Mouse (Mus musculus) intestine, embryonic 15.5 days (tissue): Measurements from ENCODE around the gene Rbm24. TPM values are rescaled to one million over a fixed set of nuclear protein-coding genes. Genes with fewer than 3 reads are reported as not detected.

Experiments
- ATAC-seq: fragments of 200-750 bp; cut with Nextera tagmentation; 2 replicates; pipeline ENCODE4 v1.8.0; 2017; ENCODE audit warnings: moderate TSS enrichment, moderate library complexity
- H3K27ac ChIP-seq: fragments of 300-500 bp; sonication (generic); 2 replicates; pipeline ENCODE4 v1.5.1; 2015; ENCODE audit warnings: mild to moderate bottlenecking, inconsistent platforms
- H3K27me3 ChIP-seq: fragments of 300-500 bp; sonication (generic); replicated peaks from 2 replicates; pipeline ENCODE4 v1.6.1; 2015; ENCODE audit warnings: inconsistent platforms
- H3K36me3 ChIP-seq: fragments of 300-500 bp; sonication (generic); 2 replicates; pipeline ENCODE4 v1.6.1; 2015; ENCODE audit warnings: inconsistent platforms
- H3K4me1 ChIP-seq: fragments of 300-500 bp; sonication (generic); replicated peaks from 2 replicates; pipeline ENCODE4 v1.6.1; 2015; ENCODE audit warnings: inconsistent platforms
- H3K4me2 ChIP-seq: fragments of 300-500 bp; sonication (generic); replicated peaks from 2 replicates; pipeline ENCODE4 v1.6.1; 2015; ENCODE audit warnings: mild to moderate bottlenecking, inconsistent platforms
- H3K4me3 ChIP-seq: fragments of 300-500 bp; sonication (generic); replicated peaks from 2 replicates; pipeline ENCODE4 v1.5.1; 2015; ENCODE audit warnings: inconsistent platforms
- H3K9ac ChIP-seq: fragments of 300-500 bp; sonication (generic); 2 replicates; pipeline ENCODE4 v1.6.1; 2015; ENCODE audit warnings: inconsistent platforms
- H3K9me3 ChIP-seq: fragments of 300-500 bp; sonication (generic); 2 replicates; pipeline ENCODE4 v1.6.1; 2016; ENCODE audit warnings: inconsistent platforms
- WGBS: fragments of 180-500 bp; shearing (Covaris S2); methylation state at CpG from one replicate; pipeline ENCODE4 v1.1.7; 2015; 5-methylcytosine and 5-hydroxymethylcytosine counted together
- polyA plus RNA-seq: library from polyadenylated mRNA; unstranded; fragments of >200 nt; fragmentation: Nextera tagmentation; extraction: Ambion mirVana; gene quantifications from 2 replicates; pipeline ENCODE4 v1.2.1, GENCODE M21; 2015

The Rbm24 gene
- polyA plus RNA-seq, 1 experiment from 2014 or later = 2.0 TPM

DNA sequence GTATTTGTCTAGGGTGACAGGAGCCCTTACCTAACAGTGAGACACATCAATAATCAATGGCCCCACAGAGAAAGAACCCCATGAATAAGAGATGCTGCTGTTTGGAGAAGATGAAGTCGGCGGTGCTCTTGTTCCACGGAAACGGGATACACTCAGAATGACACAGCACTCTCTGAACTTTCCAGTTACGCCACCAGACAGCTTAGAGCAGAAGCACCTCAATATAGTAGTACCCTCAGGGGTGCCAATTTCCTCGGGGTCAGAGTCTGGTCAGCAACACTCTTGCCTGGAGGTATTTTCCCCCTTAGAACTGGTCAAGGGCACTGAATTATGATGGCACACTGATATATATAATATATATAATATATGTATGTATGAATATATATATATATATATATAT, 27.8 kb downstream of the Rbm24 start:
- Histone ChIP-seq H3K27ac (no peak overlapping the region), H3K4me3 (no peak overlapping the region), H3K9ac (no peak overlapping the region), H3K9me3 (no peaks in the 10 kb centered on the region), H3K27me3 (no peaks in the 10 kb centered on the region), H3K36me3 (no peaks in the 10 kb centered on the region), H3K4me1 (no peaks in the 10 kb centered on the region), H3K4me2 (no peak overlapping the region)
- 87% methylated on average over 6 of the region's 6 CpGs for WGBS
- no peak for ATAC-seq

DNA sequence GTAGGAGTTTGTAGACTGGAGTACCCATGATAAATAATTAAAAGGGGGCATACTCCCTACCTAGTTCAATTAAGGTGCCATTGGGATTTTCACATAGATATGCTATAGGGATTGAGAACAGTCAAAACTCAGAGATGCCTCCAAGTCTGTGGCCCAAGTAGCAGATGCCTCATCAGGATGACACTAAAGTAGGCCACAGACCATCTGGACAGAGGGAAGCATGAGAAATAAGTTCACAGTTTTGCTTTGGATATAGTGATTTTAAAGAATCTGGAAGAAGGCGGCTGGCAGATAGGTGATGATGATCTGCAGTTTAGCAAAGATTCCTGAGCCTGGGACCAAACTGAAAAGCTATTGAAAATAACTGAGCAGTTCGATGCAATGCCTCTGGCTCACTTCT, 30.0 kb downstream of the Rbm24 start:
- no peaks in the 10 kb centered on the region for H3K36me3 ChIP-seq
- no peaks in the 10 kb centered on the region for H3K27me3 ChIP-seq
- H3K4me3 ChIP-seq = no peak overlapping the region
- no peak overlapping the region for H3K9ac ChIP-seq
- no peaks in the 10 kb centered on the region for H3K9me3 ChIP-seq
- H3K27ac ChIP-seq = no peak overlapping the region
- H3K4me1 ChIP-seq = no peaks in the 10 kb centered on the region
- WGBS = 86% methylated on average over 2 of the region's 2 CpGs
- no peak for ATAC-seq
- H3K4me2 ChIP-seq = no peak overlapping the region

DNA sequence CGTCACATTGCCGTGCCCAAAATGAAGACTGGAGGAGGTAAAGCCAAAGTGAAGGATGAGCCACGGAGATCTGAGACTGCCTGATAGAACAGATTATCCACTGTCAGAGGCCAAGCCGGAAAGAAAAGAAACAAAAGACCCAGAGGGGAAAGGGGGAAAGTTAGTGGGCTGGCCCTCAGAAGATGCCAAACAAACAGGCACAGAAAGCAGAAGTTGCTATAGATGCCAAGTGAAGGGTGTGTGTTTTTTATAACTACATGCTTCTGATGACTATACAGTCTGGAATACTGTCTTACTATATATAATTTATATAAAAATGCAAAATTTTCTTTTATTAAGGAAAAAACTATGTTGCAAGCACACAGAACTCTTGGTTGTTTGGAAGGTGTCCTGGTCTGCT, 31.7 kb downstream of the Rbm24 start:
- Histone ChIP-seq H3K4me1 (no peaks in the 10 kb centered on the region), H3K27me3 (no peaks in the 10 kb centered on the region), H3K4me3 (no peak overlapping the region), H3K9me3 (no peaks in the 10 kb centered on the region), H3K27ac (no peak overlapping the region), H3K9ac (no peak overlapping the region), H3K36me3 (no peaks in the 10 kb centered on the region), H3K4me2 (no peak overlapping the region)
- no peak for ATAC-seq
- 77% methylated on average over 4 of the region's 4 CpGs for WGBS

DNA sequence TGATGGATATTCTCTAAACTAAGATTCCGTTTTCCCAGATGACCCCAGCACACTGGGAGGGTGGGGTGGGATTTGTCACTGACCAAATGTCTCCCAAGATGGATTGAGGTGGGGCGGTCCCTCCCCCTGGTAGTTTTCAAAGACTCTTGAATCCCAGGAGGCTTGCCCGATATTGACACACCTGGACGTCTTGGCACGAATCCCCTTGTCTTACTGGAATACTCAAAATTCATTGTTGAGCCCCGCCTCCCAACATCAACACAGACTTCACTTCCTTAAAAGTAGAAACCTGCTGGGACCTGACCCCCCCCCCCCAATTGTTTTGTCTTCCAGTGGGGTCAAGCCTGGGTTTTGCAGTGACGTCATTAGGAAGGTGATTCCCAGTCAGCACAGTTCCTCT, 32.4 kb downstream of the Rbm24 start:
- no peak for ATAC-seq
- Histone ChIP-seq H3K9me3 (no peaks in the 10 kb centered on the region), H3K27me3 (no peaks in the 10 kb centered on the region), H3K4me2 (no peak overlapping the region), H3K36me3 (no peaks in the 10 kb centered on the region), H3K9ac (no peak overlapping the region), H3K4me1 (no peaks in the 10 kb centered on the region), H3K4me3 (no peak overlapping the region), H3K27ac (no peak overlapping the region)
- WGBS = 81% methylated on average over 7 of the region's 7 CpGs

DNA sequence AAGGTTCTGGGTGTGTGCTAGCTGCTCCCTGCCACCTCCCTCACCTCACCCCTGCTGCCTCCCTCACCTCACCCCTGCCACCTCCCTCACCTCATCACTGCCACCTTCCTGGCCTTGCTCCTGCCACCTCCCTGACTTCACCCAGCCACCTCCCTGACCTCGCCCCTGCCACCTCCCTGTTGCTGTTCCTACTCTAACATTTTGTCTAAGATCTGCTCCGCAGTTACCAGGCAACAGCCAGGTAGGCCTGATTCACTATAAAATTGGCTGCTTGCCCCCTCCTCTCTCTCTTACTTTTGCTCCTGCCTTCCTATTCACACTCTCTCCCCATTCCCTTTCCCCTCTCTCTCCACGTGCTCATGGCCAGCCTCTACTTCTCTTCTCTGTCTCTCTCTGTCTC, 33.3 kb downstream of the Rbm24 start:
- H3K9me3 ChIP-seq = no peaks in the 10 kb centered on the region
- no peak overlapping the region for H3K4me3 ChIP-seq
- no peak overlapping the region for H3K9ac ChIP-seq
- no peak overlapping the region for H3K27ac ChIP-seq
- no peaks in the 10 kb centered on the region for H3K4me1 ChIP-seq
- no peaks in the 10 kb centered on the region for H3K36me3 ChIP-seq
- no peaks in the 10 kb centered on the region for H3K27me3 ChIP-seq
- H3K4me2 ChIP-seq = no peak overlapping the region
- no peak for ATAC-seq
- WGBS = 68% methylated on average over 3 of the region's 3 CpGs

DNA sequence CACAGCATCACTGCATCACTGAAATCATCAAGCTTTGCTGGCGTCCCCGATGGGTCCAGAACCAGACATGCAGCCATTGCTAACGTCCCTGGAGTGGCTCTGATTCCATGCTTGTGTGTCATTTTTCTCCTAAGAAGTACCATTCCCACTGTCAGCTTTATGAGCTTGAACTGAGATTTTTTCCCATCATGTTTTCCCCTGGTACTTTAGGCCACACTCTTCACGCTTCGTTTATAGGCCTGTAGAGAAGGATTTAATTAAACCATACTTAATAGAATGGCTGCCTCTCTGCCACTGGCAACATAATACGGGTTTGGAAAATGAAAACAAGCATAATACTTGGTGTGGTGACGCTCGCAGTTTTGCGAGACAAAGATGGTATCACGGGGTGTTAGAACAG, 41.3 kb downstream of the Rbm24 start:
- Histone ChIP-seq H3K27me3 (no peaks in the 10 kb centered on the region), H3K4me1 (no peaks in the 10 kb centered on the region), H3K9me3 (no peaks in the 10 kb centered on the region), H3K4me2 (no peak overlapping the region), H3K36me3 (no peaks in the 10 kb centered on the region), H3K9ac (no peak overlapping the region), H3K27ac (no peak overlapping the region), H3K4me3 (no peak overlapping the region)
- no peak for ATAC-seq
- WGBS = 90% methylated on average over 10 of the region's 10 CpGs

DNA sequence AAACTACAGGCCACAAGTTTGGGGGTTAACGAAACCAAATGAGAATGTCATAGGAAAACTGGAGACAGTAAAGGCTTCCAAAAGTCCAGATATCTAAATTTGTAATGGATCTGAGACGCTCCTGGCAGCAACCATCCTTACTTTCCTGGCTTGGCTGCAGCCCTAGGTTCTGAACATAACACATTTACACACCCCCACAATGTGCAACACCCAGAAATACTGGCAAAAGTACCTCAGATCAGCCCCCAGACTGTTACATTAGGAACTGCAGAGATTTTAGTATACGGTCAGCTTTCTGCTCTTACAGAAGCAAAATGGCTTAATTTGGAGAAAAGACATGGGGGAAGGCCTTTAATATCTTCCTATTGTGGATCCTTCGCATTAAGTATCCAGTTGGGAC, 44.0 kb downstream of the Rbm24 start:
- Histone ChIP-seq H3K27ac (no peak overlapping the region), H3K4me3 (no peak overlapping the region), H3K36me3 (no peaks in the 10 kb centered on the region), H3K9ac (no peak overlapping the region), H3K4me1 (no peaks in the 10 kb centered on the region), H3K9me3 (no peaks in the 10 kb centered on the region), H3K27me3 (no peaks in the 10 kb centered on the region), H3K4me2 (no peak overlapping the region)
- 94% methylated on average over 4 of the region's 4 CpGs for WGBS
- no peak for ATAC-seq

DNA sequence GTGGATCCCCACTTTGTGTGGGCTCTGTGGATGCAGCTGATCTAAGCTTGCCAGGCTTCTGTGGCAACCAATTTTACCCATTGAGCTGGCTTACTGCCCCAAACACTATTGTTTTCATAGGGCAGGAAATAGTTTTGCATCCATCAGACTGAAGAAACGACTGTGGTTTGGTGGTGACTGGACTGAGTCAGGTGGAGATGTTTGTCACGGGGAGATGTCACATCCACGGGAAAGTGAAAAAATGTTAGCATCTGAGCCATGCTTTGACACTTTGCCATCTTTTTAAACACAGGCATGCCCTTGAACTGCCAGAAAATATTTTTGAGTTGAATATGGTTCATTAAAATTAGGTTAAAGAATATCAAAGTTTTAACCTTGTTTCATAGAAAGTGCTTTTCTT, 45.5 kb downstream of the Rbm24 start:
- WGBS = 67% methylated on average over 3 of the region's 3 CpGs
- no peak overlapping the region for H3K9ac ChIP-seq
- no peak overlapping the region for H3K4me2 ChIP-seq
- no peaks in the 10 kb centered on the region for H3K27me3 ChIP-seq
- ATAC-seq = no peak
- H3K9me3 ChIP-seq = no peaks in the 10 kb centered on the region
- no peaks in the 10 kb centered on the region for H3K4me1 ChIP-seq
- H3K4me3 ChIP-seq = no peak overlapping the region
- no peaks in the 10 kb centered on the region for H3K36me3 ChIP-seq
- H3K27ac ChIP-seq = no peak overlapping the region

DNA sequence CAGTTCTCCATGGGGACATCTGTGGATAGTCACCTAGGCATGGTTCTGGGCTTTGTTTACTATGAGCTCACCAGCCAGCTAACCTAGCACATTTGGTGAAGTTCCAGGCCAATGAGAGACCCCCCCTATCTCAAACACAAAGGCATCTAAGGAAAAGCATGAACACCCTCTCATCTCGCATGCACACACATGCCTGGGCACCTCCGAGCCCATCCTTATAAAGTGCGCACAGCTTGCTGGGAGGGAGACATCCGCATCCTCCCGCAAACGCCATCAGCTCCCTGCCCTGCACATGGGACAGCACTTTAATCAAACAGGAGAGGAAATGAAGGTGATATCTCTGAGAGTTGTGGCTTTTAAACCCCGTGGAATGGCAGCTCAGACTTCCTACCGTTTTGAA, 50.0 kb downstream of the Rbm24 start:
- no peaks in the 10 kb centered on the region for H3K9me3 ChIP-seq
- WGBS = 57% methylated on average over 8 of the region's 8 CpGs
- H3K27me3 ChIP-seq = no peaks in the 10 kb centered on the region
- H3K4me3 ChIP-seq = no peak overlapping the region
- no peaks in the 10 kb centered on the region for H3K4me1 ChIP-seq
- H3K4me2 ChIP-seq = no peak overlapping the region
- no peak for ATAC-seq
- no peak overlapping the region for H3K27ac ChIP-seq
- no peak overlapping the region for H3K9ac ChIP-seq
- no peaks in the 10 kb centered on the region for H3K36me3 ChIP-seq

DNA sequence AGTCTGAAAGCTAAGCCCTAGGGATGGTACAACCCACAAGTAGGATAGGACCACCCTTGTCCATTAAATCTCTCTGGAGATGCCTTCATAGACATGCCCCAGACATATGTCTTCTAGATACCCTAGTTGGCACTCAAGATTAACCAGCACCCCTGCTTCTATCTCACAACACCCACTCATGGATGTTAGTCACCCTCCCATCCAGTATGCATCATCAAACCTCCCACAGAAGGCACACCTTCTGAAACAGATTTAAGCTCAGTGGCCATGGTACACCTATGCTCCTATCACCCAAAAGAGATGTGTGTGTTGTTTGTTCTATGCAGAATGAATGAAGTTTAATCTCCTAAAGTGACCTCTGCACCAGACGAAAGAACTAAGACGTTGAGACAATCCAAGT, 51.3 kb downstream of the Rbm24 start:
- ATAC-seq = no peak
- Histone ChIP-seq H3K27ac (no peak overlapping the region), H3K9ac (no peak overlapping the region), H3K27me3 (no peaks in the 10 kb centered on the region), H3K4me1 (no peaks in the 10 kb centered on the region), H3K4me3 (no peak overlapping the region), H3K9me3 (no peaks in the 10 kb centered on the region), H3K4me2 (no peak overlapping the region), H3K36me3 (no peaks in the 10 kb centered on the region)
- WGBS = 84% methylated on average over 2 of the region's 2 CpGs

Other genes starting within 250 kb of the Rbm24 start
- gene Stmnd1, start 144.7 kb upstream of the Rbm24 start, polyA plus RNA-seq = not detected in 2 replicates
- 8.3 and 10.4 TPM in 2 replicates for gene Cap2, start 83.4 kb downstream of the Rbm24 start, polyA plus RNA-seq